Mouse (Mus musculus): ENCODE measurements around the gene Cdc6. TPM values are rescaled to one million over a fixed set of nuclear protein-coding genes. Genes with fewer than 3 reads are reported as not detected.

The Cdc6 gene
- polyA plus RNA-seq (2014; fragmentation: Illumina TruSeq; extraction: RNeasy Lipid Tissue Mini Kit (QIAGEN cat#74804); ENCODE audit: low read depth, low replicate concordance): 2.2 TPM

GRCm38 (mm10) chr11:98907437-98908173 is at the start of gene Cdc6:
TSS of gene Cdc6 (plus strand) at chr11:98907801.

DNA sequence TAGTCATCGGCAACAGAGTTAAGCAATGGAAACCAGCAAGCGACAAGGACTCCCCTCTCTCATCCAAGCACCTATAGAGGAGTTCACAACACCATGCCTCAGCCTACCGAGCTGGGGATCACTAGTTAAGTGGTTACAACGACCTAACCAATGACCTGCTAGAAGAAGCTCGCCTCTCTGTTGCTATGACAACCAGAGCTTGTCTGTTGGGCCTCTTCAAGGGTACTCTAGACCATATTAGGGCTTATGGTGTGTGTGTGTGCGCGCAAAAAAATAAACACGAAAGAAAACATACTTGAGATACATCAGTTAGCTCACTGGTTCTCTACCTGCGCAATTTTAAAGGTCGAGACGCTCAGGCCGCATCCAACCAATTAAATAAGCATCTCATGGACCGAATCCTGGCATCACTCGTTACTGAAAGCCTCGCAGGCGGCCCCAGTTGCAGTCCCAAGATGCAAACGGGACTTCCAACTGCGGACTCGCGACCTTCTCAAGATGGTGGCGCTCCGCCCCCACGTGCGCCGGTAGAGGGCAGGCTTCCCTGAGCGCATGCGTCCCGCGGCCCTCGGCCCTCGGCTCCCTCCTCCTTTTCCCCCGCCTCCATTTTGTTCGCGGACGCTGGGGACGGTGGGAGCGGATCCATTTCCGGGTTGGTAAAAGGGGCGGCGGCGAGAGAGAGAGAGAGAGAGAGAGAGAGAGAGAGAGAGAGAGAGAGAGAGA is 44.4 kb upstream of the Cdc6 start, which contains the start of gene Wipf2:
Wipf2 (plus strand) TSS at position 611 of the 723 bp plus-strand sequence.

GRCm38 (mm10) chr11:98927438-98928076 is 20.0 kb downstream of the Cdc6 start, which contains the start of gene Rara:
TSS of gene Rara (plus strand) at chr11:98927818.

Other genes with a start within 250 kb of the Cdc6 start
- 0.60 TPM for gene Gsdma, start 243.4 kb upstream of the Cdc6 start, polyA plus RNA-seq (2014; fragmentation: Illumina TruSeq; extraction: RNeasy Lipid Tissue Mini Kit (QIAGEN cat#74804); ENCODE audit: low read depth, low replicate concordance)
- gene Psmd3, start 225.2 kb upstream of the Cdc6 start, polyA plus RNA-seq (2014; fragmentation: Illumina TruSeq; extraction: RNeasy Lipid Tissue Mini Kit (QIAGEN cat#74804); ENCODE audit: low read depth, low replicate concordance): 12.0 TPM
- gene Csf3, start 206.5 kb upstream of the Cdc6 start, polyA plus RNA-seq (2014; fragmentation: Illumina TruSeq; extraction: RNeasy Lipid Tissue Mini Kit (QIAGEN cat#74804); ENCODE audit: low read depth, low replicate concordance): not detected
- gene Med24, start 178.4 kb upstream of the Cdc6 start, polyA plus RNA-seq (2014; fragmentation: Illumina TruSeq; extraction: RNeasy Lipid Tissue Mini Kit (QIAGEN cat#74804); ENCODE audit: low read depth, low replicate concordance): 5.0 TPM
- 5.7 TPM for gene Thra, start 167.2 kb upstream of the Cdc6 start, polyA plus RNA-seq (2014; fragmentation: Illumina TruSeq; extraction: RNeasy Lipid Tissue Mini Kit (QIAGEN cat#74804); ENCODE audit: low read depth, low replicate concordance)
- gene Nr1d1, start 132.5 kb upstream of the Cdc6 start, polyA plus RNA-seq (2014; fragmentation: Illumina TruSeq; extraction: RNeasy Lipid Tissue Mini Kit (QIAGEN cat#74804); ENCODE audit: low read depth, low replicate concordance): 3.3 TPM
- 95.5 TPM for gene Msl1, start 112.3 kb upstream of the Cdc6 start, polyA plus RNA-seq (2014; fragmentation: Illumina TruSeq; extraction: RNeasy Lipid Tissue Mini Kit (QIAGEN cat#74804); ENCODE audit: low read depth, low replicate concordance)
- gene Casc3, start 102.9 kb upstream of the Cdc6 start, polyA plus RNA-seq (2014; fragmentation: Illumina TruSeq; extraction: RNeasy Lipid Tissue Mini Kit (QIAGEN cat#74804); ENCODE audit: low read depth, low replicate concordance): 31.6 TPM
- gene Rapgefl1, start 71.0 kb upstream of the Cdc6 start, polyA plus RNA-seq (2014; fragmentation: Illumina TruSeq; extraction: RNeasy Lipid Tissue Mini Kit (QIAGEN cat#74804); ENCODE audit: low read depth, low replicate concordance): 33.8 TPM
- 24.1 TPM for gene Wipf2, start 44.2 kb upstream of the Cdc6 start, polyA plus RNA-seq (2014; fragmentation: Illumina TruSeq; extraction: RNeasy Lipid Tissue Mini Kit (QIAGEN cat#74804); ENCODE audit: low read depth, low replicate concordance)
- 1.3 TPM for gene Rara, start 20.0 kb downstream of the Cdc6 start, polyA plus RNA-seq (2014; fragmentation: Illumina TruSeq; extraction: RNeasy Lipid Tissue Mini Kit (QIAGEN cat#74804); ENCODE audit: low read depth, low replicate concordance)
- gene Gjd3, start 75.2 kb downstream of the Cdc6 start, polyA plus RNA-seq (2014; fragmentation: Illumina TruSeq; extraction: RNeasy Lipid Tissue Mini Kit (QIAGEN cat#74804); ENCODE audit: low read depth, low replicate concordance): not detected
- gene Top2a, start 116.4 kb downstream of the Cdc6 start, polyA plus RNA-seq (2014; fragmentation: Illumina TruSeq; extraction: RNeasy Lipid Tissue Mini Kit (QIAGEN cat#74804); ENCODE audit: low read depth, low replicate concordance): 66.4 TPM
- 20.5 TPM for gene Igfbp4, start 133.4 kb downstream of the Cdc6 start, polyA plus RNA-seq (2014; fragmentation: Illumina TruSeq; extraction: RNeasy Lipid Tissue Mini Kit (QIAGEN cat#74804); ENCODE audit: low read depth, low replicate concordance)
- gene Tns4, start 181.5 kb downstream of the Cdc6 start, polyA plus RNA-seq (2014; fragmentation: Illumina TruSeq; extraction: RNeasy Lipid Tissue Mini Kit (QIAGEN cat#74804); ENCODE audit: low read depth, low replicate concordance): 44.7 TPM
- gene Ccr7, start 247.3 kb downstream of the Cdc6 start, polyA plus RNA-seq (2014; fragmentation: Illumina TruSeq; extraction: RNeasy Lipid Tissue Mini Kit (QIAGEN cat#74804); ENCODE audit: low read depth, low replicate concordance): 0.57 TPM

Data from sigmoid colon, adult 10 weeks (tissue).